Mouse (Mus musculus): ENCODE results near the gene Pak1ip1. TPM values are rescaled to one million over a fixed set of nuclear protein-coding genes. Genes with fewer than 3 reads are reported as not detected.

The Pak1ip1 gene
- polyA plus RNA-seq, 1 experiment from 2014 or later, result 68.8 TPM

DNA sequence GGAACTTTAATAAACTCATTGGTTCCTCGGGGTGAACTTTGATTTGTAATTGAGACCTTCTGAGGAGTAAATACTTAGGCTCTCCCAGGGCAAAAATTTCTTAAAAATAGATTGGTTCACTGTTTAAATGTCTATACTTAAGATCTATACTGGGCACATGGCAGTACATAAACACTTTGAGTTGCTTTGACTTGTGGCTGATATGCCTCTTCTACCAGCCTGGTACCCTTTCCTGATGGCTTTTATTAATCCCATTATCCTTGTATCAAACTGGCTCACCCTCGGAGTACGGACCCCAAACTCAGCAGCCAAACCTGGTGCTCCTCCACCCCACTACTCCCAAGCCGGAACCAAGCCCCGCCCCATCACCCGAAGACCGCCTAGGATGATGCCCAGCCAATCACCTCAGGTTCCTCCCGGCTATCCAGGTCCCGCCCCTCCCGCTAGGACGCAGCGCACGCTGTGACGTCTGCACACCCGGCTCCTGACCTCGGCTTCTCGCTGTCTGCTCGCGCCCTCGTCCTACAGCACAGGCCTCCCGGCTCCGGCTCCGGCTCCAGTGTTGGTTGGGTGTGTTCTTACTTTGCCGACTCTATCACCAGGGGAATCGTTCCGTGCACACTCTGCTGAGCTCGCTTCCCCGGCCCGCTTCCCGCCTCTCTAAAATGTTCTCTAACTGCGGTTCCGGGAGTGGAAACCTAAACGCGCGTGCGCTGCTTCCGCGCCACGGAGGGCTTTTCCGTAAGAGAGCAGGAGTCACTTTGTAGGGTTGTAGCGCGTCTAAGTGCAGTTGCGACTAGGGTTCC is 15.2 kb downstream of the Pak1ip1 start, which contains the start of gene Tmem14c:
TSS of gene Tmem14c (plus strand) at position 464 of the 806 bp plus-strand sequence.
- ATAC-seq (ENCODE audit: low FRiP score), result peak; percentile 98
- WGBS, result under 1% methylated on average over 43 of the region's 43 CpGs
- Histone ChIP-seq H3K27ac (peak within 1 kb of the TSS; percentile 85), H3K9me3 (no peaks in the 10 kb centered on the region), H3K4me1 (replicated peaks) (peaks cover 22% of the 10 kb centered on the region), H3K4me3 (peak within 1 kb of the TSS; percentile 55), H3K36me3 (peaks cover 57% of the 10 kb centered on the region), H3K4me2 (peak within 1 kb of the TSS; percentile 63), H3K27me3 (no peaks in the 10 kb centered on the region), H3K9ac (peak within 1 kb of the TSS; percentile 74)

DNA sequence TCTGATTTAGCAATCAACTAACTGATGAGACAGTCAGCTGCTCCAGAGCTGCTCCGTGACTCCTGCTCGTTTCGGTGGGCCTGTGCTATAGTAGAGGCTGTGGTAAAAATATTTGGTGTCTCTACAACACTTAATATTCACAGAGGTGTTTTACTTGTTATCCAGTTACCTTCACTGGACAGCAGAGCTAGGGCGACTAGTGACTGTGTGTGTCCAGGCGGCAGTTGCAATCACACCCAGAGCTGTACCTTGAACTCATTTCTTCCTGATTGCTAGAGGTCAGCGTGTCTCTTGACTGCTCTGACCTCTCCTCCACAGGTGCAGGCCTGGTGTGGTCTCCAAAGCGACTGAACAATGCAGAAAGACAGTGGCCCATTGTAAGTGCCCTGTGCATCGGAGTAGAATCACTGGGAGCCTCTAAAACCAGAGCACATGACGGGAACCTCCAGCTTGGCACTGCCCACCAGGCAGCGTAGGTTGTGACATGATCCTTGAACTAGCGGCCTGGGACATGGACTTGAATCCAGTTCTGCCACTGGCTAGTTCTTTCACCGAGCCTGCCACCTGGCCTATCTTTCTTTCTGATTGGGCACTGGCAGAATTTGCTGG is 16.1 kb downstream of the Pak1ip1 start:
- peak; percentile 29; the same call in 1 of the 2 replicates for ATAC-seq (ENCODE audit: low FRiP score)
- peaks cover 56% of the 10 kb centered on the region for H3K36me3 ChIP-seq

DNA sequence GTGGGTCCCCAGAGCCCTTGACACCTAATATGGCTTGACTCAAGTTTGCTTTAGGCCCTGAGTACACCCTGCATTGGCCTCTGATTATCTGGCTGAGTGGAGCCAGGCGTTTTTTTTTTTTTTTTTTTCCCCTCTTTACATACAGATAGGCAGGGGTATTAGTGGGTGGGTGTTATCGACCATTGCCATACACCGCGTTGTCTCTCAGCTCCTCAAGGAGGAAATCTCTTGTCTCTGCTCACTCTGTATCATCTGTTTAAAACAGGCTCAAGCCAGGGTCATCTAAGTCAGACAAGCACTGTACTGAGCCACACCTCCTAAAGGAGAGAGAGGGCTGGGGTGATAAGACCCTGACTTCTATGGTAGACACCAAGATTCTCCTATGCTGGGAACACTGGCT is 17.0 kb downstream of the Pak1ip1 start:
- Histone ChIP-seq H3K4me1 (replicated peaks) (peaks cover 22% of the 10 kb centered on the region), H3K27ac (no peak overlapping the region), H3K36me3 (peaks cover 53% of the 10 kb centered on the region), H3K4me2 (peak overlapping the region; percentile 63), H3K9me3 (no peaks in the 10 kb centered on the region), H3K4me3 (no peak overlapping the region), H3K9ac (peak overlapping the region; percentile 74; the same call in 1 of the 2 replicates), H3K27me3 (no peaks in the 10 kb centered on the region)
- WGBS, result 86% methylated on average over 4 of the region's 4 CpGs
- no peak for ATAC-seq (ENCODE audit: low FRiP score)

More for the DNA sequence above, 16.1 kb downstream of the Pak1ip1 start:
- WGBS, result 30% methylated on average over 12 of the region's 12 CpGs
- Histone ChIP-seq H3K4me3 (peak overlapping the region; percentile 55), H3K4me1 (replicated peaks) (peaks cover 22% of the 10 kb centered on the region), H3K27ac (peak overlapping the region; percentile 85), H3K4me2 (peak overlapping the region; percentile 63), H3K27me3 (no peaks in the 10 kb centered on the region), H3K9me3 (no peaks in the 10 kb centered on the region), H3K9ac (peak overlapping the region; percentile 74)

DNA sequence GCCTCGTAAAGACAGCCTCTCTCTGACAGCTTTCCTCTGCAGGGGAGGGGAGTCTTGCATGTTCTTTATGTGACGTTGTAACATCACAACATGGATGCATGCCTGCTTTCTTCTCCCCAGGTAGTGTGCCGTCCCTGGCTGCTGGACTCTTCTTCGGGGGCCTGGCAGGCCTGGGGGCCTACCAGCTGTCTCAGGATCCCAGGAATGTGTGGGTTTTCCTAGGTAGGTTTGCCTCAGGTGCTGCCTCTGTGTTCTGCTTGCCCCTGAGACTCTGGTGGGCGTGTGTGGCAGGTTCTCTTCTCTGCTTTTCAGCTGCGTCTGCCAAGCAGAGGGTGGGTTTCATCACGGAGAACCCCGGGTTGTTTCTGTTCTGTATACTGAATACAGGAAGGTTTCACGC is 17.4 kb downstream of the Pak1ip1 start:
- ATAC-seq (ENCODE audit: low FRiP score), result no peak
- H3K27ac ChIP-seq, result no peak overlapping the region
- H3K4me3 ChIP-seq, result no peak overlapping the region
- H3K27me3 ChIP-seq, result no peaks in the 10 kb centered on the region
- peaks cover 22% of the 10 kb centered on the region for H3K4me1 ChIP-seq (replicated peaks)
- H3K9me3 ChIP-seq, result no peaks in the 10 kb centered on the region
- H3K9ac ChIP-seq, result 0 out of 2 replicates have a peak overlapping the region, but pooled peaks have one; percentile 39
- H3K4me2 ChIP-seq, result no peak overlapping the region
- peaks cover 52% of the 10 kb centered on the region for H3K36me3 ChIP-seq
- 96% methylated on average over 9 of the region's 9 CpGs for WGBS

DNA sequence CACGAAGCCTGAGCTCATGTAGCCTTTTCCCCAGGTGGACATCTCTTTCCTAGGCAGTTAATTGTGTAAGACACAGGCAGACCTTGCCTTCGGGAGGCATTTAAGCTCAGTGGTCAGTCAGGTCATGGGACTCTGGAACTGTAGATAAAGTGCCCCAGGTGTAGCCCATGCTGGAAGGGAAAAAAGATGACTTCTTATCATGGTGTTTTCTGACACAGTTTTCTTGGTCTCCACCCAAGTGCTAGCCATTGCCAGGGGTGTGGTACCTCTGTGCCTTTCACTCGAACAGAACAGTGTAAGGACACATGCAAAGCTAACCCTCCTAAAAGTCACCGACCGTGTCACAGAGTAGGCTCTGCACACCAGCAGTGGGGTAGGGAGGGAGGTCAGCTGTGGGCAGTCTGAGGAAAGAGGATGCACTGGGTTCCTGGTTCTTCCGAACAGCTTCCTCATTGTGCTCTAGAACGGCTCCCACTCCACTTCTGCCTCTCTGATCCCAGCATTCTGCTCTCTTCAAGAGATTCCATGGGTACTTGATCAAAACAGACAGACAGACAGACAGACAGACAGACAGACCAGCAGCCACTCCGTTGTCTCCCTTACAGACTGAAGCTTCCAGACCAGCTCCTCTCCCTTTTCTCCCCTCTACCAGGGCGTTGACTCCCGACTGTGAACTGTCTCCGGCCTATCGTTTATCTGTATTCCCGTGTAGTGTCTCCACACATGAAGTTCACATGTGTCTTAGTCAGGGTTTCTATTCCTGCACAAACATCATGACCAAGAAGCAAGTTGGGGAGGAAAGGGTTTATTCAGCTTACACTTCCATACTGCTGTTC is 18.2 kb downstream of the Pak1ip1 start:
- WGBS, result 93% methylated on average over 13 of the region's 13 CpGs

DNA sequence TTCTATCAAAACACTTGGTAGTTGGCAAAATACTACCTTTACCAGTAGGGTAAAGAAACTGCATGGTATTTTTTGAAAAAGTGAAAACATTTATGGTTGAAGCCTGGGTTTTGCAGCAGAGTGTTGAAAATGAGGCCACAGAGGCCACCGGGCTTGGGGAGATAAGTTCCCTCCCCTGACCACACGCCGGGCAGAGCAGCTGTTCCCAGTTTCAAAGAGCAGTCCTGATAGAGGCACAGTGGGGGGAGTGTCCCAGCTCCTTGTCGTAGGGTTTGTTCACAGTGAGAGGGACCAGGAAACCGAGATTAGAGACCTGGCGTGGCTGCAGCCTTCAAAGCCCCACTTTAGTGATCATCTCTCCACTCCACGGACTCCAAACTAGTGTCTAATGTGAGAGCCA is 19.7 kb downstream of the Pak1ip1 start:
- ATAC-seq (ENCODE audit: low FRiP score), result no peak
- no peak overlapping the region for H3K4me2 ChIP-seq
- no peak overlapping the region for H3K27ac ChIP-seq
- H3K4me1 ChIP-seq (replicated peaks), result peaks cover 19% of the 10 kb centered on the region
- no peak overlapping the region for H3K4me3 ChIP-seq
- 79% methylated on average over 7 of the region's 7 CpGs for whole genome bisulfite sequencing
- H3K9ac ChIP-seq, result no peak overlapping the region
- H3K9me3 ChIP-seq, result no peaks in the 10 kb centered on the region
- H3K36me3 ChIP-seq, result peaks cover 53% of the 10 kb centered on the region
- no peaks in the 10 kb centered on the region for H3K27me3 ChIP-seq

More for the DNA sequence above, 18.2 kb downstream of the Pak1ip1 start:
- no peak overlapping the region for H3K9ac ChIP-seq
- H3K27me3 ChIP-seq, result no peaks in the 10 kb centered on the region
- H3K4me3 ChIP-seq, result no peak overlapping the region
- ATAC-seq (ENCODE audit: low FRiP score), result no peak
- no peak overlapping the region for H3K4me2 ChIP-seq
- H3K9me3 ChIP-seq, result no peaks in the 10 kb centered on the region
- peaks cover 53% of the 10 kb centered on the region for H3K36me3 ChIP-seq
- H3K4me1 ChIP-seq (replicated peaks), result peaks cover 22% of the 10 kb centered on the region
- H3K27ac ChIP-seq, result no peak overlapping the region

DNA sequence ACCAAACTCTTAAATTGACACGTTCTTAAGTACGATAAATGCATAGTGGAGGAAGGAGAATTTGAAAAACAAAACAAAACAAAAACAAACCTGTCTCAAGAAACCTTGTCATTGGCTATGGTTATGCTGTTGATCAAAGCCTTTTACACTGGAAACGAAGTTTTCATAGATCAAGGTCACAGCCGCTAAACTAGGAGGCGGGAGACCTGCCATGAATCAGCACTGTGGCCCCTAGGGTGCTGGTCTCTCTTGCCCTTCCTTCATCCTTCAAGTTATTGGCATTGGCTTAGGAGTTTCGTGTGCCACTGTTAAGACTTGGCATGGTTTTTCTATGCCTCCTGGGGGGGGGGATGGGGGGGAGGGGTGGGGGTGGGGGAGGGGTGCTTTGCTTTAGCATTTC is 20.8 kb downstream of the Pak1ip1 start:
- Histone ChIP-seq H3K27me3 (no peaks in the 10 kb centered on the region), H3K9ac (no peak overlapping the region), H3K27ac (no peak overlapping the region), H3K36me3 (peaks cover 53% of the 10 kb centered on the region), H3K4me1 (replicated peaks) (peaks cover 16% of the 10 kb centered on the region), H3K4me2 (no peak overlapping the region), H3K9me3 (no peaks in the 10 kb centered on the region), H3K4me3 (no peak overlapping the region)
- no peak for ATAC-seq (ENCODE audit: low FRiP score)
- 89% methylated on average over 6 of the region's 6 CpGs for WGBS

DNA sequence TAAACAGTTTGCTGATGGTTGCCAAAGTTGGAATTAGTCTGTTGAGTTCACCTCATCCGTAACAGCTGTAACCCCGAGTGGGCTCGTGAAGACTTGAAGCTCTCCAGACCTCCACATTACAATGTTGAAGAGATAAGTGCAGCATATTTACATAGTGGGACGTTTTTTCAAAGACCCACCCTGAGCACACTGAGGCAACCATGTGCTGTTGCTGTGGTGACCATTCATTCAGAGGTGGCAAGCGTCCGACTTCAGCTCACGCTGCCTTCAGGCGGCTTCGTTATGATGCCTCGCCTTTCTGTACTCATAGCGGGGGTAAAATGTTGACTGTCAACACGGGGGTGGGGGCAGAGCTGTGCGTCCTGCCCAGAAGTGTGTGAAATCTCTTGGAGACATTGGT is 21.3 kb downstream of the Pak1ip1 start:
- peaks cover 53% of the 10 kb centered on the region for H3K36me3 ChIP-seq
- no peak overlapping the region for H3K27ac ChIP-seq
- WGBS, result 91% methylated on average over 13 of the region's 13 CpGs
- ATAC-seq (ENCODE audit: low FRiP score), result no peak
- no peaks in the 10 kb centered on the region for H3K27me3 ChIP-seq
- H3K9me3 ChIP-seq, result no peaks in the 10 kb centered on the region
- peaks cover 11% of the 10 kb centered on the region for H3K4me1 ChIP-seq (replicated peaks)
- H3K4me3 ChIP-seq, result no peak overlapping the region
- no peak overlapping the region for H3K4me2 ChIP-seq
- no peak overlapping the region for H3K9ac ChIP-seq

DNA sequence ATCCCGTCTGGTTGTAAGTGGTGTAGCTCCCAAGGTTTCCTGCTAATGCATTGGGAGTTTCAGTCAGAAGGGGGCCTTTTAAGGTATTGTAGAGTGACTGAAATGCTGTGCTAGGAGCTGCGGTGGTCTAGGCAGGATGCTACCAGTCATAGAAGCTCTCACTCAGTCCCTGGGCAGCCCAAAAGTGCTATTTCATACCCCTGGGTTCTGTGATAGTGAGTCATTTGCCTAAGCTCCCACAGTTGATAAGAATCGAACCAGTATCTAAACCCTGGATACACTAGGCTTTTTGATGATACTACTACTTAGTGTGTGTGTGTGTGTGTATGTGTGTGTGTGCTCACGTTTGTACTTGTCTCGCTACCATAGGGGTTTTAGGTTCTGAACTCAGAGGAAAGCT is 29.3 kb downstream of the Pak1ip1 start:
- Histone ChIP-seq H3K27ac (no peak overlapping the region), H3K9ac (no peak overlapping the region), H3K36me3 (no peaks in the 10 kb centered on the region), H3K9me3 (no peaks in the 10 kb centered on the region), H3K4me1 (replicated peaks) (no peaks in the 10 kb centered on the region), H3K4me3 (no peak overlapping the region), H3K27me3 (no peaks in the 10 kb centered on the region), H3K4me2 (no peak overlapping the region)
- ATAC-seq (ENCODE audit: low FRiP score), result no peak
- WGBS, result 84% methylated on average over 5 of the region's 5 CpGs

DNA sequence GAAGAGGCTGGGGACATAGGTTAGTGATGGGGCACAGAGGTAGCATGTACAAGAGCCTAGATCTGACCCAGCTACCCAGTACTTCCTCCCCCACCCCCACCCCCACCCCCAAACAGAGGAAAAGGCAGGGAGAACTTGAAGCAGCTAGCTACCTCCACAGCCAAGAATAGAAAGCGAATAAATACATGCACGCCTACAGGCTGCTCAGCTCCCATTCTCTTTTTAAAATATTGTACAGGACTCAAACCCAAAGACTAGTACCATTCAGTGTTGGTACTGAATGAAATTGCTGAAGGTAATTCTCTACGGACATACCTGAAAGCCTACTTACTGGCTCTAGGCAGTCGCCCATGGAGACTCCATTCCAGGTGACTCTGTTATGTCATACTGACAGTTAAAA is 41.7 kb downstream of the Pak1ip1 start:
- no peak overlapping the region for H3K9ac ChIP-seq
- no peak overlapping the region for H3K27ac ChIP-seq
- no peaks in the 10 kb centered on the region for H3K9me3 ChIP-seq
- no peaks in the 10 kb centered on the region for H3K4me1 ChIP-seq (replicated peaks)
- H3K4me3 ChIP-seq, result no peak overlapping the region
- H3K36me3 ChIP-seq, result no peaks in the 10 kb centered on the region
- H3K4me2 ChIP-seq, result no peak overlapping the region
- no peaks in the 10 kb centered on the region for H3K27me3 ChIP-seq
- 92% methylated on average over 4 of the region's 4 CpGs for WGBS
- ATAC-seq (ENCODE audit: low FRiP score), result no peak

DNA sequence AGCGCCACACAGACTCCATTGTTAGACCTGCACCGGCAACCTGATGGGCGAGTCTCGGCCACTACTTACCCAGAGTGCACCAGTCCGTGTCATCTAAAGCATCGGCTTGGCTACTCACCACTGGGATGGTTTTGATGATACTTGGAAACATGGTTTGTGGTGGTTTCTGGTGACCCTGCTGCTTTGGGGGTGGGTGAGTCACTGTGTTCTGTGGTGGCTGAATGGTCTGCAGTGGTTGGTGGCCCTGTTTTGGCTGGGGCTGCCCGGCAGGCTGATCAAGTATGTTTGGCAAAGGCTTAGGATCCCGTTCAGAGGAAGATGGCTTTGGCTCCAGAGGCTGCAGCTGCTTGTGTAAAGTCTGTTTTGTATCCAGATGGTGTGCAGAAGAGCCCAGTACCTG is 45.1 kb downstream of the Pak1ip1 start:
- Histone ChIP-seq H3K4me3 (no peak overlapping the region), H3K9ac (no peak overlapping the region), H3K4me2 (no peak overlapping the region), H3K27ac (no peak overlapping the region), H3K36me3 (no peaks in the 10 kb centered on the region), H3K4me1 (replicated peaks) (no peaks in the 10 kb centered on the region), H3K27me3 (no peaks in the 10 kb centered on the region), H3K9me3 (no peaks in the 10 kb centered on the region)
- no peak for ATAC-seq (ENCODE audit: low FRiP score)
- 91% methylated on average over 8 of the region's 8 CpGs for WGBS

DNA sequence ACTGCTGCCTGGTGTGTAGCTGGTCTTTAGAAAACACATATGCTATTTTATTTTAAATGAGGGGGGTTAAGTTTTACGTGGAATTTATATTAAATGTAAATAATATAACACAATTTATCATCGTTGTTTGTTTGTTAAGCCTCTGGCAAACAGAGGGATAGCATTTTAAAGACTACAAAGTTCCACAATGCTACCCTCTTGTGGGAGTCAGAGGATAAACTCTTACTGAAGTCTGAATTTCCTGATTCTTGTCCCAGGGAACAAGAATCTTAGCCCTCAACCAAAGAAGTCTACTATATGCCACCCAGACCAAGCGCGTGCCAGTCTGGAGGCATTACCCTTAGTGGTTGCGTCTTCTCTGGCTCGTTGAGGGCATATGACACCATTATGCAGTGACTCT is 46.5 kb downstream of the Pak1ip1 start:
- H3K27ac ChIP-seq, result no peak overlapping the region
- H3K36me3 ChIP-seq, result no peaks in the 10 kb centered on the region
- H3K27me3 ChIP-seq, result no peaks in the 10 kb centered on the region
- H3K4me2 ChIP-seq, result no peak overlapping the region
- no peaks in the 10 kb centered on the region for H3K9me3 ChIP-seq
- WGBS, result 86% methylated on average over 6 of the region's 6 CpGs
- no peaks in the 10 kb centered on the region for H3K4me1 ChIP-seq (replicated peaks)
- no peak overlapping the region for H3K4me3 ChIP-seq
- no peak overlapping the region for H3K9ac ChIP-seq
- ATAC-seq (ENCODE audit: low FRiP score), result no peak

All from hindbrain, embryonic 13.5 days (tissue).